Mouse (Mus musculus) hindbrain, embryonic 15.5 days (tissue): ENCODE measurements around the gene Slc39a12. TPM values are rescaled to one million over a fixed set of nuclear protein-coding genes. Genes with fewer than 3 reads are reported as not detected.

Source experiments
- ATAC-seq: fragments of 200-750 bp; cut with Nextera tagmentation; 2 replicates; pipeline ENCODE4 v1.8.0; 2017; ENCODE audit warnings: low read depth, moderate number of reproducible peaks, moderate TSS enrichment; ENCODE audit not compliant: low FRiP score
- H3K27ac ChIP-seq: fragments of 300-500 bp; sonication (generic); replicated peaks from 2 replicates; pipeline ENCODE4 v1.5.1; 2015; ENCODE audit warnings: mild to moderate bottlenecking, inconsistent platforms
- H3K27me3 ChIP-seq: fragments of 300-500 bp; sonication (generic); 2 replicates; pipeline ENCODE4 v1.6.1; 2015; ENCODE audit warnings: control low read depth, inconsistent platforms
- H3K36me3 ChIP-seq: fragments of 300-500 bp; sonication (generic); 2 replicates; pipeline ENCODE4 v1.6.1; 2015; ENCODE audit warnings: control low read depth, inconsistent platforms
- H3K4me1 ChIP-seq: fragments of 300-500 bp; sonication (generic); replicated peaks from 2 replicates; pipeline ENCODE4 v1.6.1; 2015; ENCODE audit warnings: control low read depth, inconsistent platforms
- H3K4me2 ChIP-seq: fragments of 300-500 bp; sonication (generic); 2 replicates; pipeline ENCODE4 v1.6.1; 2015; ENCODE audit warnings: moderate library complexity, mild to moderate bottlenecking, inconsistent platforms
- H3K4me3 ChIP-seq: fragments of 300-500 bp; sonication (generic); 2 replicates; pipeline ENCODE4 v1.5.1; 2015; ENCODE audit warnings: mild to moderate bottlenecking, inconsistent platforms
- H3K9ac ChIP-seq: fragments of 300-500 bp; sonication (generic); 2 replicates; pipeline ENCODE4 v1.6.1; 2015; ENCODE audit warnings: inconsistent platforms
- H3K9me3 ChIP-seq: fragments of 300-500 bp; sonication (generic); 2 replicates; pipeline ENCODE4 v1.6.1; 2016; ENCODE audit warnings: control low read depth, inconsistent platforms
- WGBS: fragments of 180-500 bp; shearing (Covaris S2); methylation state at CpG from one replicate; pipeline ENCODE4 v1.1.7; 2015; 5-methylcytosine and 5-hydroxymethylcytosine counted together
- polyA plus RNA-seq: library from polyadenylated mRNA; unstranded; fragments of >200 nt; fragmentation: Nextera tagmentation; extraction: Ambion mirVana; gene quantifications from 2 replicates; pipeline ENCODE4 v1.2.1, GENCODE M21; 2015

The Slc39a12 gene
- polyA plus RNA-seq, 1 experiment from 2014 or later: 4.4 TPM

DNA sequence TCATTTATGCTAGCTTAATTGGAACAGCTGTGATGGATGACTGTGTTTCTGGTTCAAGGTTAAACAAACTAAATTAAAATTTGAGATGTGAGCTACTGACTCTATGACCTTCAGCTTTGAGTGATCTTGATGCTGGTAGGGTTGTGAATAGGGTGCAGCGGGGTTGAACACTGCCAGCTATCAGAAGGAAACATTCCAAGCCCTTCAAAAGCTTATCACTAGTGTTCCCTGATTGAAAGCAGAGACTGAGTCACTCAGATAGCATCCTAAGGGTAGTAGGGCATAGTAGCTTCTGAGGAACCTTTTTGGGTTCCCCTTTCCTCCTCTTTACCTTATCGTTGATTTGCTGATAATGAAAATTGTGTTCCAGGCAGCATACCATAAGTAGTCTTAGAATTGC lies 108.0 kb downstream of the Slc39a12 start:
- Histone ChIP-seq H3K4me1 (no peaks in the 10 kb centered on the region), H3K4me3 (no peak overlapping the region), H3K4me2 (no peak overlapping the region), H3K9ac (no peak overlapping the region), H3K36me3 (no peaks in the 10 kb centered on the region), H3K27me3 (no peaks in the 10 kb centered on the region), H3K27ac (no peak overlapping the region), H3K9me3 (no peaks in the 10 kb centered on the region)
- 87% methylated on average over 2 of the region's 2 CpGs for whole genome bisulfite sequencing
- ATAC-seq: no peak

DNA sequence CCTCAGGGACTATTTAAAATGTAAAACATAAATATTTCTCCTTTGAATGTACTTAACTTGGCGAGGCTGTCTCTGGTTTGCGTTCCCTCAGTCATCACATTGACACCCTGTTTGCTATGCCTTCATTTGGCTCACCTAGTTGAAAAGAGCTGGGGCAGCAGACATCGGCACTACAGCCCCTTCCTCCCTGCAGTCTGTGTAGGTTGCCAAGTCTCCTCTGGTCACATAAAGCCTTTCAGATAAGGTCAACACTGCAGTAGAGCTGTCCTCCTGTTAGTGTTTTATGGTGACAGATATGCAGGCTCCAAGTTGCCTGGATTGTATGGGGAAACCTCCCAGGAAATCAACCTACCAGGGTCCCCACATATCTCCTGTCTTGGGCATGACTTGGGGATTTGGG lies 114.4 kb downstream of the Slc39a12 start:
- Histone ChIP-seq H3K4me1 (no peaks in the 10 kb centered on the region), H3K9me3 (no peaks in the 10 kb centered on the region), H3K9ac (no peak overlapping the region), H3K36me3 (no peaks in the 10 kb centered on the region), H3K27ac (no peak overlapping the region), H3K4me3 (no peak overlapping the region), H3K4me2 (no peak overlapping the region), H3K27me3 (no peaks in the 10 kb centered on the region)
- 72% methylated on average over 3 of the region's 3 CpGs for WGBS
- no peak for ATAC-seq

DNA sequence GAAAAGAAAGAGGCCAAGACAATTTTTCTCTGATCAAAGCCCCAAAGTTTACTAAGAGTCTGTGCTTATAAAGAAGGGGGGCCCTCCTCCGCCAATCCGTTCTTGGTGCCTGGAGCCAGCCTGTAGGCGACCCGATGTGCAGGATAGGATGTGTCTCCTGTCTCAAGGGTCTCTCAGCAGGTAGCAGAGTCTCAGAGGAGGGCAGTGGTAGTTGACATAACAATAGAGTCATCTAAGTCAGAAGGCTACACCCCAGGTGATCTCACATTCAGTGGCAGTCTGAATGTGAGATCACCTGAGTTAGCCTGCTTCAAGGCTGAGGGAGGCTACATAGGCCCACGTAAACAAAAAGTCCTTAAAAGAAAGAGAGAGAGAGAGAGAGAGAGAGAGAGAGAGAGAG lies 130.1 kb downstream of the Slc39a12 start:
- Histone ChIP-seq H3K4me3 (no peak overlapping the region), H3K36me3 (no peaks in the 10 kb centered on the region), H3K9me3 (no peaks in the 10 kb centered on the region), H3K4me1 (no peaks in the 10 kb centered on the region), H3K4me2 (no peak overlapping the region), H3K27me3 (no peaks in the 10 kb centered on the region), H3K9ac (no peak overlapping the region), H3K27ac (no peak overlapping the region)
- ATAC-seq: no peak
- WGBS: 51% methylated on average over 5 of the region's 5 CpGs

DNA sequence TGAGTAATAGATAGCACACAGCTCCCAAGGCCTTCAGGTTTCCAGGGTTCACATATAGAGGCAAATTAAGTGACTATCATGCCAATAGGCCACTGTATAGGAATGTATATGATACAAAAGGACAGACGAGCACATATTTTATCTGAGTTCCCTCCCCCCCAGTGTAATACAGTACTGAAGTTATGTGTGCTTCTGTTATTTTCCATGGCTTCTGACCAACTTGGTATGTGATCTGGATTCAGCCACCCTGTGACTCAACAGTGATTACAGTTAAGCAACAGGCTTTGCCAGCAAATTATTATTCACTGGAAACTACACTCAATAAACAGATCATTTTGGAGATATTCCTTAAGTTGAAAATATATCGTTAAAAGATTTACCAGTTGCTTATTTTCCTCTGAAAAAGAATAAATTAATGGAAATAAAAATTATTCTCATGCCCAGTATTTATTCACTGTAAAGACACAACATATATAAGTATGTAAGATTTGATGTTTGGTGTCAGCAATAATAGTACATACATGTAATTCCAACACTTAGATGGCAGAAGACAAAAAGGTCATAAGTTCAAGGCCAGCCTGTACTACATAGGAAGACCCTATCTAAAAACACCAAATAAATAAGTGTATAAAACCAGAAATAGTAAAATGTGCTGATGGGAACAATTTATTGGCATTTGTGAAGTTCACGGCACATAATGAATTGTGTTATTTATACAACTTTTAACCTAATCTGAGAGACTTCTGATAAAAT lies 146.4 kb downstream of the Slc39a12 start:
- Histone ChIP-seq H3K4me1 (0 out of 2 replicates have a peak, but pooled peaks cover 4% of the 10 kb centered on the region), H3K9me3 (no peaks in the 10 kb centered on the region), H3K4me3 (no peak overlapping the region), H3K36me3 (no peaks in the 10 kb centered on the region), H3K27me3 (no peaks in the 10 kb centered on the region), H3K27ac (no peak overlapping the region), H3K9ac (no peak overlapping the region), H3K4me2 (no peak overlapping the region)
- no peak for ATAC-seq
- 74% methylated on average over 3 of the region's 3 CpGs for WGBS

DNA sequence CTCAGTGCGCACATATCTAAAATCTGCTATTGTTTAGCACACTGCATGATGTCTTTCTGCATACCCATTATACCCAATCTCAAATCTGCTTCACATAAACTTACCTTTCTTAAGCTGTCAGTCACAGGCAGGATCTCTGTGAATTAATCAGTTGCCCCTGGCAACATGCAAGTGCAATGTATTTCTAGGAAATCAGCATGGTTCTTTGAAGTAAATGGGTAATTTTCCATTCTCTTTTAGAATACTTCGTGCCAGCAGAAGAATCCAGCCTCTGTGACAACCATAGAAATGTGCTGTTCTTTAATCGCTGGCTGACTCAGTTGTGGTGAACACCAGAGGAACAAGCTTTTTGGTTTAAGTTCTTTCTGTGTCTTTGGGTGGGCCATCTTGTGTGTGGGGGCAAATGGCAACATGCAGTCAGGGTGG lies 147.1 kb downstream of the Slc39a12 start:
- ATAC-seq: peak; percentile 79
- no peak overlapping the region for H3K4me2 ChIP-seq
- H3K9ac ChIP-seq: no peak overlapping the region
- no peak overlapping the region for H3K4me3 ChIP-seq
- 0 out of 2 replicates have a peak overlapping the region, but pooled peaks have one; percentile 39 for H3K27ac ChIP-seq
- no peaks in the 10 kb centered on the region for H3K27me3 ChIP-seq
- no peaks in the 10 kb centered on the region for H3K36me3 ChIP-seq
- WGBS: 31% methylated on average over 3 of the region's 3 CpGs
- H3K9me3 ChIP-seq: no peaks in the 10 kb centered on the region
- H3K4me1 ChIP-seq: 0 out of 2 replicates have a peak, but pooled peaks cover 4% of the 10 kb centered on the region

DNA sequence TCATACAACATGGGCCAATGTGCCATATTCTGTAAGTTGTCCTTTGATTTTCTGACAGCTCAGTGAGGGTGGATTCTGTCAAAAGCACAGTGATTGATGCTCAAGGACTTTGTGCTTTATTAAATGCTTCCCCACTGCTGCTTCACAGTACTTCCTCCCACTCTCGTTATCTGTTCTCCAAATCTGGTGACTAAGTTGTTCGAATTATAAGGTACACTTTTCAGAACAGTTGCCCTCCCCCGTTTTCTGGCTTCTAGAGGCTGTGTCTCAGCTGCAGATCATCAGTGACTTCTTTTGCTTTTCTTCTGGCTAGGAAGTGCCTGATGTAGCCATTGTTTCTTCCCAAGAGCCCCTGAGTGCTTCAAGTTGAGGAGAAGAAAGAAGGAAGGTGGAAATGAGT lies 149.7 kb downstream of the Slc39a12 start:
- no peak overlapping the region for H3K9ac ChIP-seq
- H3K4me3 ChIP-seq: no peak overlapping the region
- H3K27me3 ChIP-seq: no peaks in the 10 kb centered on the region
- no peak for ATAC-seq
- 74% methylated on average over 3 of the region's 3 CpGs for WGBS
- H3K9me3 ChIP-seq: no peaks in the 10 kb centered on the region
- H3K4me2 ChIP-seq: no peak overlapping the region
- no peak overlapping the region for H3K27ac ChIP-seq
- 0 out of 2 replicates have a peak, but pooled peaks cover 4% of the 10 kb centered on the region for H3K4me1 ChIP-seq
- H3K36me3 ChIP-seq: no peaks in the 10 kb centered on the region

DNA sequence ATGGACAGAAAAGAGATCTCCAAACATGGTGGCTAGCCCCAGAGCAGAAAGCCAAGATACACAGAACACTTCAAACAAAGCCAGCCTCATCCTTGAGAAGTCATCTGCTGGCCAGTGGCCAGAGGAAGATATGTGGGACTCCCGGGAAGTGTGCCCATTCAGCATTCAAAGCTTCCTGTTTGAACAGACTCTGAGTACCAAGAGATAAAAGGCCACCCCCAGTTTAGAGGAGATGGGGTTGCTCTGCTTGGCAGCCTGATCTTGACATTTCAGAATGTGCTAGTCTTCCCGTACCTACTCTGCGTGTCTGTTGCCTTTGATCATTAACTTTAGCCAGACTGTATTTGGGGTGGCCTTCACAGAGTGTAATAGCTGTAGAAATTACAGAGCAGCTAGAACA lies 155.2 kb downstream of the Slc39a12 start:
- no peak overlapping the region for H3K4me2 ChIP-seq
- no peak overlapping the region for H3K27ac ChIP-seq
- H3K9ac ChIP-seq: no peak overlapping the region
- H3K9me3 ChIP-seq: no peaks in the 10 kb centered on the region
- no peaks in the 10 kb centered on the region for H3K36me3 ChIP-seq
- no peaks in the 10 kb centered on the region for H3K27me3 ChIP-seq
- H3K4me1 ChIP-seq: no peaks in the 10 kb centered on the region
- H3K4me3 ChIP-seq: no peak overlapping the region
- 63% methylated on average over 3 of the region's 3 CpGs for whole genome bisulfite sequencing
- peak; percentile 48; the same call in 1 of the 2 replicates for ATAC-seq

DNA sequence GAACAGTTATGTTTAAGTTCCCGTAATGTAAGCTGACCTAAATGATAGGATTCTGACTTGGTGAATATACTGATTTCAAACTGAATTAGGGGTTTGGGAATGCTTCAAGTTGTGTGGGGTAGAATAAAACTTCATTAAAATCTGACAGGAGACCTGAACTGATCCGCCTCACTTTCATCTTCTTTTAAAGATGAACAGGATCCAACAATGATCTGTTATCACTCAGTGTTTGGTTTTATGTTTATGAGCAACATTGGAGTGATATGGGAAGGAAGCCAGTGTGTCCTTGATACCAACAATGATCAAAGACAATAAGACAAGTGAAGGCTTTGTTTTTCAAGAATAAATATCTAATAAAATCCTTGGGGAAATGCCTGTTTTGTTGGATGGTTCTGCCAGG lies 155.7 kb downstream of the Slc39a12 start:
- no peaks in the 10 kb centered on the region for H3K4me1 ChIP-seq
- no peaks in the 10 kb centered on the region for H3K27me3 ChIP-seq
- H3K4me2 ChIP-seq: no peak overlapping the region
- no peaks in the 10 kb centered on the region for H3K9me3 ChIP-seq
- no peak overlapping the region for H3K27ac ChIP-seq
- ATAC-seq: no peak
- WGBS: 86% methylated on average over 2 of the region's 2 CpGs
- no peak overlapping the region for H3K4me3 ChIP-seq
- no peak overlapping the region for H3K9ac ChIP-seq
- H3K36me3 ChIP-seq: no peaks in the 10 kb centered on the region

Other genes with a start within 250 kb of the Slc39a12 start
- gene Tmem236, start 213.8 kb upstream of the Slc39a12 start, polyA plus RNA-seq: 0.21 and 0.25 TPM in 2 replicates
- 4.9 and 6.6 TPM in 2 replicates for gene Mrc1, start 158.9 kb upstream of the Slc39a12 start, polyA plus RNA-seq
- gene Cacnb2, start 214.8 kb downstream of the Slc39a12 start, polyA plus RNA-seq: 7.5 and 8.2 TPM in 2 replicates